Mouse (Mus musculus) small intestine, adult 10 weeks (tissue): ENCODE data around the gene Ibtk. TPM values are rescaled to one million over a fixed set of nuclear protein-coding genes. Genes with fewer than 3 reads are reported as not detected.

ENCODE experiments used
- polyA plus RNA-seq: library from polyadenylated mRNA; stranded (reverse); fragments of 350-450 nt; fragmentation: Illumina TruSeq; extraction: RNeasy Lipid Tissue Mini Kit (QIAGEN cat#74804); gene quantifications from one replicate; pipeline ENCODE4 v1.2.3, GENCODE M21; 2014; ENCODE audit warnings: low replicate concordance

Gene Ibtk
- polyA plus RNA-seq: 86.2 TPM

GRCm38 (mm10) chr9:85749142-85749921 is at the start of gene Ibtk:
Gene Ibtk, minus strand, starts transcription at chr9:85749334.

Other genes with a start within 250 kb of the Ibtk start
- 4.5 TPM for gene Tpbg, start 93.0 kb upstream of the Ibtk start, polyA plus RNA-seq